Mouse (Mus musculus): ENCODE measurements around the gene Rnf225. TPM values are rescaled to one million over a fixed set of nuclear protein-coding genes. Genes with fewer than 3 reads are reported as not detected.

Rnf225 gene
- 0.13 and 0.22 TPM in 2 replicates for polyA plus RNA-seq (2012; rRNA removed)

DNA sequence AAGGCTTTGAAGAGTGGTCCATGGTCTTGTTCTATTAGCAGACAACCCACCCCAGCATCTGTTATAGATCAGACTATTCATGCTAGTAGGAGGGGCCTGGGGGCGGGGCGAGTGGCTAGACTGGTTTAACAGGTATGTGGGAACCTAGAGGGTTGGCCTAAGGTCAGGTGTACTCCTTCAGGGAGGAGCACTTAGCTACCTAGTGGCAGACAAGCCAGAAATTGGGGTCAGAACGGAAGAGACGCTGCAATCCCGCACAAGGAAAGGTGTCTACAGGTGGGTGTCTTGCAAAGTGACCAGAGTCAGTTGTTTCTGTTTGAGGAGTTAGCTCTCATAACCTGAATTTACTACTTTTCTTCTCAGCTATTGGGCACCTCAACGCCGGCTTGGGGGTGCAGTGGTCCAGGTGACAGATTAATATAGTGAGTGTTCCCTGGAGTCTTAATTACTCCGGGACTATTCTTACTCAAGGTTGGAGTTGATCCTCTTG lies at the start of gene Rnf225:
Rnf225 (plus strand) TSS at position 226 of the 490 bp plus-strand sequence.

DNA sequence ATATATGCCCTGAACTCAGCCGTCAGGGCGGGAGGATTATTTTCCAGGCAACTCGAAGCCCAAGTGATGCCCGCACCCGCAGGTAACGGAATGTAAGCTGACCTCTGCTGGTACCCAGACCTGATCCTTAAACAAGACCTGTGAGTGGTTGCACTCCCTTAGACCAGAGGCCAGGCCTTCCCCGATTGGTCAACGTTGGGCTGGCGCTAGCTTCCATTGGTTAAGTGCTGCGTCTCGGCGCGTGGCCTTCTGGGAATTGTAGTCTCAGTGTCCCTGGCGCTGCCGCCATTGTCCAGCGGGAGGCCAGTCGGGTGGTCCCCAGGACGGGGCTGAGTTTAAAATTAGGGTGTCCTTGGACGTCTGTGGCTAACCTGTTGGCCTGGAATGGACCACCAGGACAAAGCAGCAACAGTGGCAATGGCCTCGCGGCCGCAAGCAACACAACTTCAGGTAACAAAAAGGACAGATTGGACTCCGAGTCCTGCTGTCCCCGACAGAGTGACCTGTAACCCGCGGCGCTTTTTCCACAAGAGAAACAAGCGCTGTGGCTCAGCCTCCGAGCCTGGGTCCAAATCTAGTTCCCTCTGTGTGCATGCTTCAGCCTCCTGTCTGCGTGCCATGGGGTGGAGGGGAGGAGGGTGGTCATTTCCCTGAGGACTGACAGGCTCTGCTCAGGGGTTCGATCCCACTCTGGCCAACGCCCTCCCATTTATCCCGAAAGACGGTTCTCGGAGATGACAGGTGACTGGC lies 46.1 kb upstream of the Rnf225 start, which contains the start of gene Zfp128:
Zfp128 (plus strand) TSS at position 267 of the 750 bp plus-strand sequence.

GRCm38 (mm10) chr7:12897655-12898410 lies 29.4 kb upstream of the Rnf225 start, which contains the start of gene Zscan22:
Zscan22 (plus strand) TSS chr7:12897815.

DNA sequence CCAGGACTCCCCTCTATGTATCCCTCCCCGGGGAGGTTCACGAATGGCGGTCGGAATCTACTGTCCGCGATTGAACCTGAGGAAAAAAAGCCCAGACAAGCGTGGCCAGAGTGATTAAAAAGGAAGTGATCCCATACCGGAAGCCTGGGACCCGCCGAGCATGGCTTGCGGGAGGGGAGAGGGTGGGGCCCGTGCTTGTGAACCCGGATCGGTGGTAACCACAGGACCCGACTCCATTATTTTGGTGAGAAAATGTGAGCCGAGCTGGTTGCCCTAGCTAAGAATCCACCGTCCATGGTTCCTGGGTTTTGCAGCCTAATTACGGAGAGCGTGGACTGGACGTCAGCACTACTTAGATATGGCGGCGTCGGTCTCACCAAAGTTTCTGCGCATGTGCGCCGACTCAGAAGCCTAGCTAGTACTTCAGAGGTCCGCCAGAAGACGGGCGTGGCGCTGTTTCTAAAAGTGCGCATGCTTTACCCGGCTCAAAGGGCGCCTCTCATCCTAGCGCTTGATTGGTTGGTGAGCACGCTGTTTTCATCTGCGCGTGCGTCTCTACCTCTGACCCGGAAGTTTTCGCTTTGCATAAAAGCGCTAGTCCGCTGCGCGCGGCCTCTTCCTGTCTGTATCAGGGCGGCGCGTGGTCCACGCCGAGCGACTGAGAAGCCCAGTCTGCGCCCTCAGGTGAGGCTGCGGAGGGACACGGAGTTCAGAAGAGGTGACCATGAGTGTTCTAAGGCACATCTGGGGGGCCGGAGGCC lies 5.3 kb upstream of the Rnf225 start, which contains the start of gene Rps5:
Rps5 (plus strand) TSS at position 586 of the 761 bp plus-strand sequence.

DNA sequence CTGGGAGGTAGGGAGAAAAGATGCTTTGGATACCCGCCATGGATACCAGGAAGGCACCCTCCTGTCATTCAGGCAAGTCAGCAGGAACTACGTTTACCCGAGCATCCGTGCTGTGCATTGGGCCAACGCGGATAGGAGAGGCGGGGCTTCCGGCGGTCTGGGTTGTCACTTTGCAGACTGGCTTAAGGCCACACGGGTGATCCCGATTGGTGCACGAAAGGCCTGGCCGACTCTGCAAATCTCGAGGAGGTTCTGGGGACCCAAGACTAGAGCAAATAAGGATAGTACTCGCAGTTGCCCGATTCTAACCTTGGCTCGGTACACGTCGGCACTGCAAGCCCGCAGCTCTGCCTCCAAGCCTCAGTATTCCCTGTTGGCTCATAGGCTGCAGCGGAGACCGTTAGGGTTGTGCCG lies 38.5 kb downstream of the Rnf225 start, which contains the start of gene Zfp324:
Zfp324 (plus strand) TSS at position 161 of the 414 bp plus-strand sequence.

GRCm38 (mm10) chr7:12977682-12978389 lies 50.6 kb downstream of the Rnf225 start, which contains the start of gene Zfp446:
Zfp446 (plus strand) TSS chr7:12977848.

Other genes with a start within 250 kb of the Rnf225 start
- not detected in 2 replicates for gene Vmn2r55, start 242.4 kb upstream of the Rnf225 start, polyA plus RNA-seq (2012; rRNA removed)
- gene Vmn2r56, start 192.4 kb upstream of the Rnf225 start, polyA plus RNA-seq (2012; rRNA removed), result not detected in 2 replicates
- gene Zscan18, start 123.8 kb upstream of the Rnf225 start, polyA plus RNA-seq (2012; rRNA removed), result 0.25 and 0.29 TPM in 2 replicates
- gene Zfp329, start 108.6 kb upstream of the Rnf225 start, polyA plus RNA-seq (2012; rRNA removed), result 2.2 and 2.4 TPM in 2 replicates
- 5.1 and 5.6 TPM in 2 replicates for gene Zfp110, start 92.7 kb upstream of the Rnf225 start, polyA plus RNA-seq (2012; rRNA removed)
- 0.75 and 0.82 TPM in 2 replicates for gene Zfp128, start 46.2 kb upstream of the Rnf225 start, polyA plus RNA-seq (2012; rRNA removed)
- 3.4 and 3.5 TPM in 2 replicates for gene Zscan22, start 29.6 kb upstream of the Rnf225 start, polyA plus RNA-seq (2012; rRNA removed)
- 1,527 and 1,533 TPM in 2 replicates for gene Rps5, start 5.1 kb upstream of the Rnf225 start, polyA plus RNA-seq (2012; rRNA removed)
- 1.7 and 1.8 TPM in 2 replicates for gene Zfp324, start 38.4 kb downstream of the Rnf225 start, polyA plus RNA-seq (2012; rRNA removed)
- 1.9 and 2.1 TPM in 2 replicates for gene Zfp446, start 50.4 kb downstream of the Rnf225 start, polyA plus RNA-seq (2012; rRNA removed)
- 37.4 and 60.2 TPM in 2 replicates for gene Slc27a5, start 70.8 kb downstream of the Rnf225 start, polyA plus RNA-seq (2012; rRNA removed)
- gene Trim28, start 71.7 kb downstream of the Rnf225 start, polyA plus RNA-seq (2012; rRNA removed), result 85.9 and 90.4 TPM in 2 replicates
- 5.4 and 5.7 TPM in 2 replicates for gene Zbtb45, start 82.6 kb downstream of the Rnf225 start, polyA plus RNA-seq (2012; rRNA removed)
- 99.3 and 101 TPM in 2 replicates for gene Chmp2a, start 107.4 kb downstream of the Rnf225 start, polyA plus RNA-seq (2012; rRNA removed)
- 86.0 and 91.7 TPM in 2 replicates for gene Ube2m, start 110.9 kb downstream of the Rnf225 start, polyA plus RNA-seq (2012; rRNA removed)
- gene Mzf1, start 127.3 kb downstream of the Rnf225 start, polyA plus RNA-seq (2012; rRNA removed), result 0.53 and 0.59 TPM in 2 replicates
- not detected in 2 replicates for gene Vmn1r85, start 167.8 kb downstream of the Rnf225 start, polyA plus RNA-seq (2012; rRNA removed)
- gene Vmn1r86, start 192.5 kb downstream of the Rnf225 start, polyA plus RNA-seq (2012; rRNA removed), result not detected in 2 replicates
- gene Vmn1r87, start 212.7 kb downstream of the Rnf225 start, polyA plus RNA-seq (2012; rRNA removed), result not detected in 2 replicates
- gene Vmn1r88, start 232.2 kb downstream of the Rnf225 start, polyA plus RNA-seq (2012; rRNA removed), result not detected in 2 replicates

Data from liver, embryonic 18 days (tissue).